Mouse (Mus musculus) brain, embryonic 14.5 days (tissue): ENCODE data around the gene Necab2. TPM values are rescaled to one million over a fixed set of nuclear protein-coding genes. Genes with fewer than 3 reads are reported as not detected.

Source experiments
- DNase-seq: peaks from one replicate; pipeline ENCODE4 v3.0.0-alpha.2; 2011; ENCODE audit warnings: low read depth
- CTCF ChIP-seq: fragments of 200-500 bp; IDR thresholded peaks from 2 replicates; pipeline ENCODE4 v1.5.1; 2012; ENCODE audit warnings: inconsistent platforms, mild to moderate bottlenecking, moderate library complexity, borderline replicate concordance; ENCODE audit not compliant: insufficient read depth, insufficient read length; ENCODE audit errors: extremely low read depth
- POLR2A ChIP-seq: fragments of 200-500 bp; IDR thresholded peaks from 2 replicates; pipeline ENCODE4 v1.6.1; 2012; ENCODE audit warnings: mild to moderate bottlenecking, inconsistent platforms, borderline replicate concordance; ENCODE audit not compliant: poor library complexity, insufficient read depth, insufficient read length, severe bottlenecking; ENCODE audit errors: extremely low read depth
- polyA plus RNA-seq: library from polyadenylated mRNA; depleted of rRNA; stranded (reverse); fragments of >200 nt; gene quantifications from 2 replicates; pipeline ENCODE4 v1.2.3, GENCODE M21; 2012; rRNA removed

The Necab2 gene
- polyA plus RNA-seq, 1 experiment = 43.5 TPM

GRCm38 (mm10) chr8:119510471-119510870 lies 64.0 kb downstream of the Necab2 start:
- no peak for DNase-seq
- TF ChIP-seq CTCF (no peak), POLR2A (no peak)

- TF ChIP-seq POLR2A = no peak
- TF ChIP-seq CTCF = no peak
- peak; percentile 37 for DNase-seq
These were observed 65.2 kb downstream of the Necab2 start for GRCm38 (mm10) chr8:119511722-119512121.

GRCm38 (mm10) chr8:119513405-119513804 lies 66.9 kb downstream of the Necab2 start:
- no peak for DNase-seq
- TF ChIP-seq CTCF = no peak
- no peak for TF ChIP-seq POLR2A

DNA sequence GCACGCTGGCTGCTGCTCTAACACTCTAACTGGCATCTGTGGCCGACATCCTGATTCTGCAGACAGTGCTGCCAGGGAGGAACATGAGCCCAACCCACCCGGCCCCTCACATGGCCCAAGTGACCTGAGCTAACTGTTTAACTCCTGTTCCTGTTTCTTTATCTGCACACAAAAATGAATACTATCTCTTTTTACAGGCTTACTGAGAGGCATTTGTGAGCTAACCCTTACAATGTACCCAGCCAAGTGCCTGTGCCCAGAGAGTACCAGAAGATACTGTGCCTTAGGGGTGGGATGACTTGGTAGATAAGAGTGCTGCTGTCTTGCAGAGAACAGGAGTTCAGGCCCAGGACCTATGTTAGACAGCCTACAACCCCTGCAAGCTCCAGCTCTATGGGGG lies 68.4 kb downstream of the Necab2 start:
- no peak for DNase-seq
- no peak for TF ChIP-seq CTCF
- TF ChIP-seq POLR2A = no peak

- peak; percentile 30 for DNase-seq
- no peak for TF ChIP-seq POLR2A
- no peak for TF ChIP-seq CTCF
These were observed 69.2 kb downstream of the Necab2 start for GRCm38 (mm10) chr8:119515767-119516166.

DNA sequence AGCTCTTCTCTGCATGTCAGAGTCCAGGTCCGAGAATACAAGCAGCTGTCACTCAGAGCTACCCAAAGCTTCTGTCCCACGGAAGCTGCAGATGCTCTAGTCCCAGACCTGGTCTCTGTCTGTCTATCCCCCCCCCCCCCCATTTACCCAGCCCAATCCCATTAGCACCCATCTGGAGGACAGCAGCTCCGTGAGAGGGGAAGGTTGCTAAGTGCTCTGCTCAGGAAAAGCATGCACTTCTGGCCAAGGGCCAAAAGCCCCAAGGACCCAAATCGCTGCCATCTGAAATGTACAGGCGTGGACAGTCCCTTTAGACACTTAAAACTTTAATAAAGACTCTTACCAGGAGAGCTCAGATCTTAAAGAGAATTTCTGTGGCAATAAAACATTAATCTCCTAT lies 70.2 kb downstream of the Necab2 start:
- peak; percentile 56 for DNase-seq
- TF ChIP-seq CTCF (no peak), POLR2A (no peak)

DNA sequence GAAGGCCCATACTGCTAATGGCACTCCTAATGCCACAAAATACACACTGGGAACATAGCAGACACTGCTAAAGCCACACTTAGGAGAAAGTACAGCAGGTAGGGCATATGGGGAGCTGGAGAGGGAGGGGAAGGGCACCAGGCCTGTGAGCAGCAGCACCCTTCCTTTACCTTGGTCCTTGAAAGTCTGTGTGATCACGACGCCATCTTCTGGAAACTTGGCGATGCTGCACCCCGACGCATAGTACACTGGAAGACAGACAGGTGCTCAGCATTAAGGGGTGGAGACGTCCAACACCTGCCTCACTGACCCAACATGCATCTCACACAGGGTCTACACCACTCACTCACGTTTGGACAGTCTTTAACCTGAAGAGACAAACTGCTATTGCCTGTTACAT lies 73.6 kb downstream of the Necab2 start:
- TF ChIP-seq CTCF (peak; percentile 59), POLR2A (no peak)
- DNase-seq = peak; percentile 41

Other genes with a start within 250 kb of the Necab2 start
- gene Hsbp1, start 102.2 kb upstream of the Necab2 start, polyA plus RNA-seq = 380 and 399 TPM in 2 replicates
- gene Mlycd, start 51.8 kb upstream of the Necab2 start, polyA plus RNA-seq = 16.3 and 19.5 TPM in 2 replicates
- gene Osgin1, start 12.6 kb upstream of the Necab2 start, polyA plus RNA-seq = 0.41 and 0.69 TPM in 2 replicates
- 0.16 and 0.19 TPM in 2 replicates for gene Slc38a8, start 55.0 kb downstream of the Necab2 start, polyA plus RNA-seq
- 89.9 and 96.7 TPM in 2 replicates for gene Mbtps1, start 112.0 kb downstream of the Necab2 start, polyA plus RNA-seq
- gene Hsdl1, start 128.5 kb downstream of the Necab2 start, polyA plus RNA-seq = 69.1 and 101 TPM in 2 replicates
- gene Dnaaf1, start 128.5 kb downstream of the Necab2 start, polyA plus RNA-seq = 0.40 and 0.44 TPM in 2 replicates
- 24.0 and 36.7 TPM in 2 replicates for gene Taf1c, start 158.5 kb downstream of the Necab2 start, polyA plus RNA-seq
- gene Adad2, start 166.0 kb downstream of the Necab2 start, polyA plus RNA-seq = 0.12 and 0.25 TPM in 2 replicates
- gene Kcng4, start 189.0 kb downstream of the Necab2 start, polyA plus RNA-seq = 0.14 and 0.23 TPM in 2 replicates
- 3.1 TPM in 2 replicates for gene Wfdc1, start 219.6 kb downstream of the Necab2 start, polyA plus RNA-seq